Mouse (Mus musculus) ES-E14 (cell line): ENCODE data around the gene Rbfox2.

ENCODE experiments used
- HCFC1 ChIP-seq: IDR thresholded peaks from 2 replicates; pipeline ENCODE4 v1.6.1; 2012; ENCODE audit warnings: low read length, inconsistent platforms, borderline replicate concordance; ENCODE audit not compliant: insufficient read depth
- ZNF384 ChIP-seq: IDR thresholded peaks from 2 replicates; pipeline ENCODE4 v1.6.1; 2012; ENCODE audit warnings: low read depth, low read length, inconsistent platforms

- TF ChIP-seq ZNF384 (no peak), HCFC1 (no peak)
These were observed 16.5 kb downstream of the Rbfox2 start for GRCm38 (mm10) chr15:77290352-77290751.
